Mouse (Mus musculus) erythroblast, embryonic 14.5 days (primary cell): ENCODE results near the gene Nckipsd. TPM values are rescaled to one million over a fixed set of nuclear protein-coding genes. Genes with fewer than 3 reads are reported as not detected.

Source experiments
- H3K27me3 ChIP-seq: 2 replicates; pipeline ENCODE4 v1.6.1; 2012; ENCODE audit warnings: inconsistent platforms; ENCODE audit not compliant: control insufficient read depth
- H3K36me3 ChIP-seq: 2 replicates; pipeline ENCODE4 v1.6.1; 2012; ENCODE audit warnings: mild to moderate bottlenecking, inconsistent platforms; ENCODE audit not compliant: control insufficient read depth
- H3K4me1 ChIP-seq: 2 replicates; pipeline ENCODE4 v1.6.1; 2012; ENCODE audit warnings: inconsistent platforms; ENCODE audit not compliant: control insufficient read depth
- H3K4me3 ChIP-seq: replicated peaks from 2 replicates; pipeline ENCODE3; 2012; ENCODE audit warnings: moderate library complexity, mild to moderate bottlenecking, inconsistent platforms
- H3K9me3 ChIP-seq: 2 replicates; pipeline ENCODE4 v1.6.1; 2012; ENCODE audit warnings: low read length, inconsistent platforms, mixed read lengths; ENCODE audit not compliant: control insufficient read depth
- GATA1 ChIP-seq: IDR thresholded peaks from 2 replicates; pipeline ENCODE4 v1.6.1; 2012; ENCODE audit warnings: low read length, inconsistent platforms, mixed read lengths
- TAL1 ChIP-seq: IDR thresholded peaks from 3 replicates; pipeline ENCODE4 v1.6.1; 2012; ENCODE audit warnings: low read length, inconsistent platforms, mixed read lengths
- polyA plus RNA-seq: library from polyadenylated mRNA; stranded (reverse); fragments of >175 nt; gene quantifications from 2 replicates; pipeline ENCODE4 v1.2.3, GENCODE M21; 2012

The Nckipsd gene
- polyA plus RNA-seq, 1 experiment, result 0.14 TPM

DNA sequence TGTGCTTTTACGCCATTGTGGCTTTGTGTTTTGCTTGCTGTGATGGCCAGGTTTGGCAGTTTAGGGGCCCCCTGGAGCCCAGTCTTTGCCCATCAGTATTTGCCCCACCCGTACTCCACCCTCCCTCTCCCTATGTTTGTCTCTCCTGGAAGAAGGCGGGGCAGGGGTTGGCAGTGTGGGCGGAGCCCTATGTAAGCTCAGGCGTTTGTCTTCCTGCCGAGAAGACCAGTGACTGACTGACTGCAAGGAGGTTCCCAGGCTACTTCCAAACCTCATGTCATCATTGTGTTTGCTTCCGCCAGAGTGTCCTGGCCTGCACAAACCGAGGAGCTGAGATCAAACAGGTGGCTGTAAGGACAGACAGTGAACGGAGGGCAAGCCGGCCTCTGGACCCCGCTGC lies 12.4 kb upstream of the Nckipsd start:
- Histone ChIP-seq H3K4me1 (peaks cover 82% of the 10 kb centered on the region), H3K36me3 (peaks cover 82% of the 10 kb centered on the region), H3K27me3 (no peaks in the 10 kb centered on the region), H3K9me3 (no peaks in the 10 kb centered on the region), H3K4me3 (peak overlapping the region; percentile 62)
- no peak for TF ChIP-seq TAL1
- TF ChIP-seq GATA1, result no peak

DNA sequence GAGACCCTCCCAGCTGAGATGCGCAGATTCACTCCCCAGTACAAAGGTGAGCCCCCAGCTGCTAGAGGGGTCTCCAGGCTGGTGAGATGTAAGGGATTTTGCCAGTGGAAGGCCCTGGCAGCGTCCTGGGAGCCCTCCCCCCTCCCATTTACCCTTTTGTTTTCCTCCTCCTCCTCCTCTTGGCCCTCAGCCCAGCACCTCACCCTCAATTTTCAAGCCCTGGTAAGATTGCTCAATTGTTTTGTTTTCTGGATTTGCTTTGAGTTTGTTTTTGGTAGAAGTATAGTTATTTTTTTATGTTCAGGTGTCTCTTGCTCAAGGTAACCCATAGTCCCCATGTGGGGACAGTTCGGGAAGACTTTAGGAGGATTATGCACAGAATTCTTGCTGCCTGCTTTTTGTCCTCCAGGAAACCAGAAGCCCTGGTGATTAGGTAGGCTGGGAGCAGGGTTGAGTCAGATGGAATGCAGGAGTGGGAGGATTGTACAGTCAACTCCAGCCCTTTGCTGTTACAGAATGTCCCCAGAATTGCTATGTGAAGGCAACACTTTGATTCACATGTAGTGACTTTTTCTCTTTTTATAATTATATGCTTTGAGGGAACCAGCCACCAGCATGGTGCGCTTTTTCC lies 11.7 kb upstream of the Nckipsd start:
- peak overlapping the region; percentile 62 for H3K4me3 ChIP-seq
- peaks cover 83% of the 10 kb centered on the region for H3K36me3 ChIP-seq
- TF ChIP-seq GATA1, result no peak
- no peak for TF ChIP-seq TAL1
- peaks cover 79% of the 10 kb centered on the region for H3K4me1 ChIP-seq
- no peaks in the 10 kb centered on the region for H3K27me3 ChIP-seq
- H3K9me3 ChIP-seq, result no peaks in the 10 kb centered on the region

- H3K27me3 ChIP-seq, result no peaks in the 10 kb centered on the region
- TF ChIP-seq TAL1 (no peak), GATA1 (no peak)
- H3K4me1 ChIP-seq, result peaks cover 78% of the 10 kb centered on the region
- H3K4me3 ChIP-seq, result no peak overlapping the region
- H3K36me3 ChIP-seq, result peaks cover 87% of the 10 kb centered on the region
- no peaks in the 10 kb centered on the region for H3K9me3 ChIP-seq
Measured at GRCm38 (mm10) chr9:108797477-108797876, 10.7 kb upstream of the Nckipsd start.

- TF ChIP-seq TAL1, result no peak
- no peak for TF ChIP-seq GATA1
- H3K36me3 ChIP-seq, result peaks cover 88% of the 10 kb centered on the region
- no peaks in the 10 kb centered on the region for H3K9me3 ChIP-seq
- H3K4me1 ChIP-seq, result peaks cover 74% of the 10 kb centered on the region
- H3K4me3 ChIP-seq, result no peak overlapping the region
- no peaks in the 10 kb centered on the region for H3K27me3 ChIP-seq
Measured at GRCm38 (mm10) chr9:108798508-108799075, 9.6 kb upstream of the Nckipsd start.

DNA sequence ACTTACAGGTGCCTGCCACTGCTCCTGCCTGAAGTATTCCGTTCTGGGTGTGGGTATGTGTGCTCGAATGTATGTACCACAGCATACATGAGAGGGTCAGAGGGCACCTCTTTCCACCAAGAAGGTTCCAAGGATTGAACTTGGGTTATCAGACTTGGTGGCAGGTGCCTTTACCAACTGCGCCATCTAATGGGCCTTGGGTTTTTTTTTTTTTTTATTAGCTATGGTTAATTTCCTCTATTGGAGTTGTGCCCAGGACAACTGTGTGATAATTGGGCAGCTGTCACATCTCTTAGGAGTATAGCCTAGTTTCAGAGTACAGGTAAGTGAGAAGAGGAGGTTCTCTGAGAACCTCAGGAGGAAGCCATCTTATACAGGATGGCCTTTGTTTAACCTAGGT lies 8.6 kb upstream of the Nckipsd start:
- Histone ChIP-seq H3K9me3 (no peaks in the 10 kb centered on the region), H3K36me3 (peaks cover 91% of the 10 kb centered on the region), H3K27me3 (no peaks in the 10 kb centered on the region), H3K4me3 (no peak overlapping the region), H3K4me1 (peaks cover 68% of the 10 kb centered on the region)
- TF ChIP-seq GATA1 (no peak), TAL1 (no peak)

GRCm38 (mm10) chr9:108805768-108806167 lies 2.4 kb upstream of the Nckipsd start:
- Histone ChIP-seq H3K27me3 (no peaks in the 10 kb centered on the region), H3K4me3 (no peak overlapping the region), H3K36me3 (peaks cover 72% of the 10 kb centered on the region), H3K4me1 (peaks cover 74% of the 10 kb centered on the region), H3K9me3 (no peaks in the 10 kb centered on the region)
- TF ChIP-seq TAL1, result peak; percentile 9; the same call in 1 of the 3 replicates
- 0 out of 2 replicates have a peak, but pooled peaks have one; percentile 25 for TF ChIP-seq GATA1

DNA sequence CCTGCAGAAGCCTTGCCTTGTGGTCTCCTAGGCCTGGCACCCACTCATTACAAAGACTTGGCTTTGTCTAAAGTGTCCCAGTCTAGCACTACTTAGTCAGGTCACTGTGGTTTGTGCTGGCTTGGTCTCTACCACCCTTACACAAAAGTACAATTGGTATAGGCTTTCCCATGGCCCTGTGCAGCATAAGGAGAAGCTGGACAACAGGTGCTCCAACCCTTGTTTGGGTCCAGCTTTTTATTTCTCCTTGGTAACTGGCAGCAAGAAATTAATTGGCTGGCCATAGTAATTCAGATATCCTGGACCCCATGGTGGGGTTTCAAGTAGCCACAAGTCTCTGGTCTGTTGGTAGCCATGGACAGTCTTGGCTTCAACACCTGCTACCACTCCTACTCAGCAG lies 1.8 kb upstream of the Nckipsd start:
- H3K4me1 ChIP-seq, result peaks cover 72% of the 10 kb centered on the region

GRCm38 (mm10) chr9:108806831-108807230 lies 1.3 kb upstream of the Nckipsd start:
- no peaks in the 10 kb centered on the region for H3K9me3 ChIP-seq
- no peaks in the 10 kb centered on the region for H3K27me3 ChIP-seq
- TF ChIP-seq TAL1, result no peak
- TF ChIP-seq GATA1, result no peak
- peaks cover 68% of the 10 kb centered on the region for H3K4me1 ChIP-seq
- no peak overlapping the region for H3K4me3 ChIP-seq
- peaks cover 68% of the 10 kb centered on the region for H3K36me3 ChIP-seq

More for the DNA sequence above, 1.8 kb upstream of the Nckipsd start:
- no peaks in the 10 kb centered on the region for H3K27me3 ChIP-seq
- H3K9me3 ChIP-seq, result no peaks in the 10 kb centered on the region
- TF ChIP-seq TAL1 (no peak), GATA1 (no peak)
- no peak overlapping the region for H3K4me3 ChIP-seq
- H3K36me3 ChIP-seq, result peaks cover 68% of the 10 kb centered on the region

DNA sequence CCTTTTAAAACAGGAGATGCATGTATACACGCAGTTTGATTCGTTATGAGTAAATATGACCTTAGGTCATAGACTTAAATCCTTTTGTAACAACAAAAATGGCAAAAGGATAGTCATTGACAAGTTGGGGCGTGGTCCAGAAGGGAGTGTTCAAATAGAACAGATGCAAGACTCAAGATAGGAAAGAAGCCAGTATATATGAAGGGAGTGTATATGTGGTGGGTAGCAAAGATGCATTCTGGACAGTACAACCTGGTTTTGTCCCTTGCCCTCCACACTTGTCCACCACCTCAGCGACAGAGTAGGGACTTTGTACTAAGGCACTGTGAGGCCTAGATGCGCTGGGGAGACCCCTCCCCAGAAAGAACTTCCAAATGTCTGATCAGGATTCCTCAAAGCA lies 494 bp upstream of the Nckipsd start:
- TF ChIP-seq GATA1 (peak; percentile 51; the same call in 1 of the 2 replicates), TAL1 (peak; percentile 52; the same call in 2 of the 3 replicates)
- Histone ChIP-seq H3K27me3 (no peaks in the 10 kb centered on the region), H3K4me3 (peak overlapping the region; percentile 80), H3K36me3 (peaks cover 68% of the 10 kb centered on the region), H3K4me1 (peaks cover 59% of the 10 kb centered on the region), H3K9me3 (no peaks in the 10 kb centered on the region)
